Mouse (Mus musculus): Measurements from ENCODE around the gene Dnah8.
A peak's percentile ranks its signal among the peaks of the same experiment; 100 is the strongest.

The Dnah8 gene

GRCm38 (mm10) chr17:30808866-30809660 is 184.9 kb downstream of the Dnah8 start:
- Histone ChIP-seq H3K36me3 (ENCODE audit: insufficient read depth, low read length) (peaks cover 96% of the 10 kb centered on the region), H3K4me3 (replicated peaks; ENCODE audit: low read length) (no peak overlapping the region), H3K9me3 (ENCODE audit: low read length) (no peaks in the 10 kb centered on the region), H3K4me1 (replicated peaks; ENCODE audit: low read depth, low read length) (peaks cover 8% of the 10 kb centered on the region; the same call in 1 of the 2 replicates), H3K27me3 (ENCODE audit: insufficient read depth, low read length) (no peaks in the 10 kb centered on the region)
- no peak for TF ChIP-seq POU5F1 (IDR thresholded peaks at IDR 0.05; ENCODE audit: borderline replicate concordance, low read length)
- TF ChIP-seq NANOG (IDR thresholded peaks at IDR 0.05; ENCODE audit: borderline replicate concordance, low read length): no peak
- TF ChIP-seq CTCF (conservative IDR thresholded peaks at IDR 0.05; ENCODE audit: low read length): no peak

GRCm38 (mm10) chr17:30809926-30810660 is 185.9 kb downstream of the Dnah8 start:
- H3K4me3 ChIP-seq (replicated peaks; ENCODE audit: low read length): no peak overlapping the region
- TF ChIP-seq CTCF (conservative IDR thresholded peaks at IDR 0.05; ENCODE audit: low read length) (no peak), POU5F1 (IDR thresholded peaks at IDR 0.05; ENCODE audit: borderline replicate concordance, low read length) (no peak)
- H3K9me3 ChIP-seq (ENCODE audit: low read length): no peaks in the 10 kb centered on the region
- H3K27me3 ChIP-seq (ENCODE audit: insufficient read depth, low read length): no peaks in the 10 kb centered on the region
- H3K36me3 ChIP-seq (ENCODE audit: insufficient read depth, low read length): peaks cover 91% of the 10 kb centered on the region
- H3K4me1 ChIP-seq (replicated peaks; ENCODE audit: low read depth, low read length): peaks cover 8% of the 10 kb centered on the region; the same call in 1 of the 2 replicates

- Histone ChIP-seq H3K27me3 (ENCODE audit: insufficient read depth, low read length) (no peaks in the 10 kb centered on the region), H3K36me3 (ENCODE audit: insufficient read depth, low read length) (peaks cover 77% of the 10 kb centered on the region), H3K4me3 (replicated peaks; ENCODE audit: low read length) (no peak overlapping the region), H3K4me1 (replicated peaks; ENCODE audit: low read depth, low read length) (peaks cover 38% of the 10 kb centered on the region), H3K9me3 (ENCODE audit: low read length) (no peaks in the 10 kb centered on the region)
- TF ChIP-seq POU5F1 (IDR thresholded peaks at IDR 0.05; ENCODE audit: borderline replicate concordance, low read length) (no peak), CTCF (conservative IDR thresholded peaks at IDR 0.05; ENCODE audit: low read length) (peak; percentile 83)
These were observed 194.4 kb downstream of the Dnah8 start for GRCm38 (mm10) chr17:30818543-30818942.

GRCm38 (mm10) chr17:30819134-30819533 is 195.0 kb downstream of the Dnah8 start:
- Histone ChIP-seq H3K4me3 (replicated peaks; ENCODE audit: low read length) (no peak overlapping the region), H3K4me1 (replicated peaks; ENCODE audit: low read depth, low read length) (peaks cover 44% of the 10 kb centered on the region), H3K27me3 (ENCODE audit: insufficient read depth, low read length) (no peaks in the 10 kb centered on the region), H3K36me3 (ENCODE audit: insufficient read depth, low read length) (peaks cover 74% of the 10 kb centered on the region), H3K9me3 (ENCODE audit: low read length) (no peaks in the 10 kb centered on the region)
- TF ChIP-seq CTCF (conservative IDR thresholded peaks at IDR 0.05; ENCODE audit: low read length) (peak; percentile 92), NANOG (IDR thresholded peaks at IDR 0.05; ENCODE audit: borderline replicate concordance, low read length) (no peak), POU5F1 (IDR thresholded peaks at IDR 0.05; ENCODE audit: borderline replicate concordance, low read length) (no peak)

- no peaks in the 10 kb centered on the region for H3K27me3 ChIP-seq (ENCODE audit: insufficient read depth, low read length)
- peaks cover 69% of the 10 kb centered on the region for H3K36me3 ChIP-seq (ENCODE audit: insufficient read depth, low read length)
- H3K4me3 ChIP-seq (replicated peaks; ENCODE audit: low read length): no peak overlapping the region
- H3K4me1 ChIP-seq (replicated peaks; ENCODE audit: low read depth, low read length): peaks cover 61% of the 10 kb centered on the region
- TF ChIP-seq CTCF (conservative IDR thresholded peaks at IDR 0.05; ENCODE audit: low read length) (no peak), POU5F1 (IDR thresholded peaks at IDR 0.05; ENCODE audit: borderline replicate concordance, low read length) (no peak), NANOG (IDR thresholded peaks at IDR 0.05; ENCODE audit: borderline replicate concordance, low read length) (no peak)
- H3K9me3 ChIP-seq (ENCODE audit: low read length): no peaks in the 10 kb centered on the region
These were observed 197.0 kb downstream of the Dnah8 start for GRCm38 (mm10) chr17:30821115-30821514.

GRCm38 (mm10) chr17:30824473-30824872 is 200.3 kb downstream of the Dnah8 start:
- Histone ChIP-seq H3K36me3 (ENCODE audit: insufficient read depth, low read length) (peaks cover 61% of the 10 kb centered on the region), H3K4me3 (replicated peaks; ENCODE audit: low read length) (no peak overlapping the region), H3K4me1 (replicated peaks; ENCODE audit: low read depth, low read length) (peaks cover 87% of the 10 kb centered on the region), H3K27me3 (ENCODE audit: insufficient read depth, low read length) (no peaks in the 10 kb centered on the region), H3K9me3 (ENCODE audit: low read length) (no peaks in the 10 kb centered on the region)
- TF ChIP-seq CTCF (conservative IDR thresholded peaks at IDR 0.05; ENCODE audit: low read length) (no peak), POU5F1 (IDR thresholded peaks at IDR 0.05; ENCODE audit: borderline replicate concordance, low read length) (no peak), NANOG (IDR thresholded peaks at IDR 0.05; ENCODE audit: borderline replicate concordance, low read length) (no peak)

GRCm38 (mm10) chr17:30825731-30826304 is 201.7 kb downstream of the Dnah8 start:
- Histone ChIP-seq H3K9me3 (ENCODE audit: low read length) (no peaks in the 10 kb centered on the region), H3K36me3 (ENCODE audit: insufficient read depth, low read length) (peaks cover 52% of the 10 kb centered on the region), H3K4me3 (replicated peaks; ENCODE audit: low read length) (peak overlapping the region; percentile 27; the same call in 1 of the 2 replicates), H3K4me1 (replicated peaks; ENCODE audit: low read depth, low read length) (peaks cover 75% of the 10 kb centered on the region), H3K27me3 (ENCODE audit: insufficient read depth, low read length) (no peaks in the 10 kb centered on the region)
- TF ChIP-seq CTCF (conservative IDR thresholded peaks at IDR 0.05; ENCODE audit: low read length) (no peak), POU5F1 (IDR thresholded peaks at IDR 0.05; ENCODE audit: borderline replicate concordance, low read length) (no peak), NANOG (IDR thresholded peaks at IDR 0.05; ENCODE audit: borderline replicate concordance, low read length) (no peak)

GRCm38 (mm10) chr17:30831170-30831569 is 207.0 kb downstream of the Dnah8 start:
- no peaks in the 10 kb centered on the region for H3K27me3 ChIP-seq (ENCODE audit: insufficient read depth, low read length)
- peak; percentile 97 for TF ChIP-seq CTCF (conservative IDR thresholded peaks at IDR 0.05; ENCODE audit: low read length)
- no peak for TF ChIP-seq POU5F1 (IDR thresholded peaks at IDR 0.05; ENCODE audit: borderline replicate concordance, low read length)
- H3K4me3 ChIP-seq (replicated peaks; ENCODE audit: low read length): no peak overlapping the region
- peaks cover 57% of the 10 kb centered on the region for H3K4me1 ChIP-seq (replicated peaks; ENCODE audit: low read depth, low read length)
- peaks cover 49% of the 10 kb centered on the region for H3K36me3 ChIP-seq (ENCODE audit: insufficient read depth, low read length)
- H3K9me3 ChIP-seq (ENCODE audit: low read length): no peaks in the 10 kb centered on the region
